Mouse (Mus musculus): ENCODE data around the gene Gosr1.

DNA sequence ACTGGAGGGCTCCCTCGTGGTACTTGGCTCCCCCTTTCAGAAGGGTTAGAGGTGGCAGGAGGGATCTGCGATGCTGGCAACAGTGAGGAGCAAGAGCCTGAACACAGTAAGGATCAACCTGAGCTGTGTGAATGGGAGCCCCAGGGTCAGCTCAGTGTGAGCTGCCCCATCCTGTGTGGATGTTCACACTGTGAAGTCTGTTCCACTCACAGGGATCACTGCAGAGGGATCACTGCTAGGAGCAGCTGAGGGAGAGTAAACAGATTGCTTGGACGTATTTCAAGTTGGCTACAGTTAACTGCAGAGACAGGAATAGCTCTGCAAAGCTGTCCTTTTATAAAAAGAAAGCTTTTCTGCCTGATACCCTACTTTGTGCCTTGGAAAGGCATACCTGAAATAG, 46.1 kb upstream of the Gosr1 start:
- no peak for TF ChIP-seq POLR2A (IDR thresholded peaks at IDR 0.05; ENCODE audit: extremely low read depth, insufficient read depth, low read length)
- TF ChIP-seq CTCF (IDR thresholded peaks at IDR 0.05; ENCODE audit: extremely low read depth, insufficient read depth, low read length) = no peak

Data from cortical plate, adult 2 months (tissue).